Mouse (Mus musculus): ENCODE measurements at regions not wholly inside any gene's neighbourhood (a gene's known extent, or its start where the extent isn't known, plus 50 kb on each side); places are given as distances from the start of the nearest gene placed in this dataset.

DNA sequence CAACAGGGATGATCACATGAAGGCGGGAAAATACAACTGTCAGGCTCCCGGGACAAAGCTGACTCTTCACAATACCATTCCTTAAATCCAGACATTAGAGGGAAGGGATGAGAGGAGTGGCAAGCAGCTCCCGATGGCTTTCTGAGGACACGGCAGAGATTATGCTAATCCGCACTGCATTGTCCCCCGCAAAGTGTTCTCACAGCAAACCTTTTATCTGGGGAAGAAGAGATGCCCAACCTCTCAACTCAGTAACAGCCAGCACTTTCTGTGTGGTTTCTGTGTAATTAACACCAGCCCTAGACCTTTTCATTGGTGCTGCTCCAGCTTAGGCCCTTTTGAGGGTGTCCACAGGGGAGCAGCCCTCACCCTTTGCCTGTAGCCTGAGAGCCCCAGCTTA lies 137.9 kb downstream of the Barhl2 start:
- DNase-seq = no peak

DNA sequence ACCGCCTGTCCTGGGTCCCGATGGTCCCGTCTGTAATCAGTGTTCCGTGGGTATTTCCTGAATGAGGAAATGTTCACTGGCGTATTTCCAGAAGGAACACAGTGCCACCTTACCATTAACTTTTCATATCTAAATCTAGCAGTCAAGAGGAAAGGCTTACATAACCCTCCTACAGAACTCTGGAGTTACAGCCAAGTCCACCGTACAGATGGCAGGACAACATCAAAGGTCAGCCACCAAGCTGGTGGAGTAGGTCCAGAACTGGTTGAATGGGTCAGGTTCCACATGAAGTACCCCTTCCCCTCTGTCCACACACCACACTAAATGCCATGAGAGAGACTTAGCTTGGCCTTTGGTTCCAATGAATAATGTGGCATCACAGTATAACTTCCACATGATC lies 139.7 kb downstream of the Barhl2 start:
- no peak for DNase-seq

GRCm38 (mm10) chr5:106313874-106314273 lies 144.1 kb downstream of the Barhl2 start:
- no peak for DNase-seq

GRCm38 (mm10) chr5:106301372-106301771 lies 156.6 kb downstream of the Barhl2 start:
- DNase-seq = no peak

GRCm38 (mm10) chr5:106296721-106297120 lies 161.2 kb downstream of the Barhl2 start:
- DNase-seq = peak; percentile 13 to 27

- no peak for DNase-seq
Observed at GRCm38 (mm10) chr5:106295993-106296392, 162.0 kb downstream of the Barhl2 start.

DNA sequence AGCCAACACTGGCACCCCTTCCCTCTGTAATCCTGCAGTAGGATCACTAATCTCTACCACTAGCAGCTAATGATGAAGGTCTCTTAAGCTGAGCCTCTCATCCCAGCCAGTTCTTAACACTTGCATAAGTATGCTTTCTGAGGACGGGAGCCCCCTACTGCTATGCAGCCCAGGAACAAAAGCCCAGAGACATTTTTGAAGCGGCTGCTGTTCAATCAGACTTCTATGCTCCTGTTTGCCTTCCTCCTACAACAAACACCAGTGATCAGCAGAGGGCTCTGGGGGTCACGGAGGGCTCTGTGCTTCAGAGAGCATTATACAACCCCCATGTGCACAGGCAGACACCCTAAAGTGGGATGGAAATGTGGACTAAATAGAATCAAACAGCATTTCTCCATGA lies 162.4 kb downstream of the Barhl2 start:
- no peak for DNase-seq

DNA sequence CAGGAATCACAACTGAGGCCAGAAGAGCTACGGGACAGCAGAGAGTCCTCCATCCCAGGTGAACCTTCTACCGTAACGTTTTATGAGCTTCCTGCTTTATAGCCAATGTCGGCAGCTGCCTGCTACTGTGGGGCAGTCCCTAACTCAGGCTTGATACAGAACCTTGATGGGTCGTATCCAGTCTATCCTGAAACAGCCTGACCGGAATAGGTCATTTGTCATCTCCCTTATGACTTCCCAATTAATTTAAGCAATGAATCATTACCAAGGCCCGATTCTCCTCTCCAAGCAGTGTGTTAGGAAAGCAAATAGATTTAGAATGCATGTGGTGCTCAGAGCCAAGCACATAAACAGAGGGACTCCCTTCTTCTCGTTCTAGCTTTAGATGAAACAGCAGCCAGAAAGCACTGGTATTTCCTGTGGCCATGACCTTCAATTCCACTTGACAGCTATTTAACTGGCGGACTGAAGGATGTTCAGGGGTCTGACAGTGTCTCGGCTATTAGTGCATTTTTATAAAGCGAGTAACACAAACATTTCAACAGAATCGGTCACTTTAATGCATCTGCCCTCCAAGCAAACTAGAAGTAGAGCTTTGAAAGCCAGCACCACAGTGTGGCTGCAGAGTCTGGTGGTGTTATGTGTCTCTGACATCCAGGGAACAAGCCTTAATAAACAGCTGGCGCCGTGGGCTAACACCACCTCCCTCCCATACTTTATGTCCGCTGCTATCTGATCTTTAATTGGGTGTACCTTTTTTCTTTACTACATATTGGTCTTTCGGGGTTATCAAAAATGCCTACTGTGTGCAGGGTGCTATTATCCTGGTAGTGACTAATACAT lies 165.4 kb downstream of the Barhl2 start:
- DNase-seq = peak; percentile 13 to 27

- DNase-seq = no peak
Observed at GRCm38 (mm10) chr5:106285152-106285551, 172.8 kb downstream of the Barhl2 start.

DNA sequence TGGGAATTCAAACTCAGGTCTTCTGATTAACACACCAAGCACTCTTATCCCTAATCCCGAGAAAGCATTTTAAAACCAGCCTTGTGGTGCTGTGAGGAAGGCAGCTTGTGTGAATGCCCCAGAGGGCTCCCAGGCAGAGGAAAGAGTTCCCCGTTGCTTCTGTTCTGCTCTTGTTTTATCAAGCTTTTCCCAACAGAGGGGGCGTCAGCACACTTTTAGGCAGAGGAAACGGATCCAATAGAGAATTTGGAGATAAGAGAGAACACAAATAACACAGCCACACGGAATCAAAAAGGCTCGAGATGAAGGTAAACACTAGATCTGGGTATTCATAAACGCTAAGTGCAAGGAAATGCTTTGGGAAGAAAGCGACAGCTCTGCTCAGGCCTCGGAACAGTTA lies 173.2 kb downstream of the Barhl2 start:
- DNase-seq = no peak

- peak; percentile 22 to 26 for DNase-seq
Observed at GRCm38 (mm10) chr5:106282646-106283045, 175.3 kb downstream of the Barhl2 start.

GRCm38 (mm10) chr5:106277786-106278185 lies 180.2 kb downstream of the Barhl2 start:
- DNase-seq = no peak

- no peak for DNase-seq
Observed at GRCm38 (mm10) chr5:106277231-106277630, 180.7 kb downstream of the Barhl2 start.

DNA sequence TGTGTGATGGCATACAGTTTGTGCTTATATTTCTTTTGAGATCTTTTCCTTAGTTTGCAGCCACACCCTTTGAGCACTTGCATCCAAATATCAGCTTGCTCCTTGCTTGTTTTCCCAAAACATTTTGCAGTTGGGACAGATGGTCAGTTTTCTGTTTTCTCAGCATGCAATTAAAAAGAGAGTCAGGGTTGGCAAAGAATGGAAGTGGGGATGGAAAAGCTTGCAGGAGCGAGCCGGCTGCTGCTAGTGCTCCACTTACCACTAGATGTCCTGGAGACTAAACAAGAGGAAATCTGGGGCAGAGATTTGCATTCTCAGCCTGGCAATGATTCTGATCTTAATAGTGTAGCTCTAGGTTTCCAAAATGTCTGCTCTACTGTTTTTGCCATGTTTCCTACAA lies 181.8 kb downstream of the Barhl2 start:
- peak; percentile 28 to 49 for DNase-seq

- peak in 1 of 2 experiments; percentile 17 for DNase-seq
Observed at GRCm38 (mm10) chr5:106274617-106275016, 183.3 kb downstream of the Barhl2 start.

DNA sequence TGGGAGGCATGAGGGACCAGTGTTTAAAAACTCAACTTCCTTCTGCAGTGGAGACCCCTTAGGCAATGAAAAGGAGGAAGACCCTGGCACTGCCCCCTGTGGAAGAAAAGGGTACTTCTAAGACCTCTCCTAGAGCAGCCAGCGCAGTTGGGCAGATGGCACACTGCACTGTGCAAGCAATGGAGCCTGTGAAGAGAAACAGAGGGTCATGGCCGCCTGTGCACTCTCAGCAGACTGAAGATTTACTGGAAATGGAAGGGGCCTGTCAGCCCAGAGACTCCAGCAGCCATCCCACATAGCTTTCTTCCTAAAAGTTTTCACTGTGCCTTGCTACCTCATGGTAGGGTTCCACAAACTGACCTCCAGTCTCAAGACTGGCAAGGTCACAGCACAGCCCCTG lies 193.4 kb downstream of the Barhl2 start:
- DNase-seq = no peak

DNA sequence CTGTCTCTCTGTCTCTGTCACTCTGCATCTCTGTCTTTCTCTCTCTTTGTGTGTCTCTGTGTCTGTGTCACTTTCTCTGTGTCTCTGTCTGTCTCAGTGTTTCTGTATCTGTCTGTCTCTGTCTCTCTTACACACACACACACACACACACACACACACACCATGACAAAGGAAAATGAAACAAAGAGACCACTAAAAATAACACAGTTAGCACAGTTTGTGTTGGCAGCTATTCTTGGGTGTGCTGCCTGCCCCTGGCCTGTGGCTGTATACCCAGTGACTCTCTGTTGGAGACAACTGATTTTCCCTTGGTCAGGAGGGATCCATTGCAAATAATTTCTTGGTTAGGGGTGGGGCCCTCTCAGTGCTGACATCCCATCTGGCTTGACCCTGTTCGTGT lies 200.8 kb downstream of the Barhl2 start:
- DNase-seq = no peak

DNA sequence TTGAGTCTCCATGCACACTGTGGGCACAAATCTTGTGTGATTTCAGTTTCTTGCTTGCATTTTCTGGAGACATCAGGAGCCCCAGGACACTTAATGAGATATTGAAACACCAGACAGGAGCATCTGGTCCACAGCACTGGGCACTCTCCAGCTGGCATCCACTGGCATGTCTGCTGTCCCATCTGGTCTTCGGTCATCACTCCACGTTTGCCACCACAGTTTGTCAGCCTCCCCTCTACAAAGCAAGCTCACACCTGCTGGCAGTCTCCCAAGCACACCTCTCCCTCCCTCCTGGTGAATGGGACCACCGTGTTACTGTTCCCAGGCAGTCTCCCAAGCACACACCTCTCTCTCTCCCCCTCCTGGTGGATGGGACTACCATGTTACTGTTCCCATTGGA lies 228.8 kb downstream of the Barhl2 start:
- no peak for DNase-seq

DNA sequence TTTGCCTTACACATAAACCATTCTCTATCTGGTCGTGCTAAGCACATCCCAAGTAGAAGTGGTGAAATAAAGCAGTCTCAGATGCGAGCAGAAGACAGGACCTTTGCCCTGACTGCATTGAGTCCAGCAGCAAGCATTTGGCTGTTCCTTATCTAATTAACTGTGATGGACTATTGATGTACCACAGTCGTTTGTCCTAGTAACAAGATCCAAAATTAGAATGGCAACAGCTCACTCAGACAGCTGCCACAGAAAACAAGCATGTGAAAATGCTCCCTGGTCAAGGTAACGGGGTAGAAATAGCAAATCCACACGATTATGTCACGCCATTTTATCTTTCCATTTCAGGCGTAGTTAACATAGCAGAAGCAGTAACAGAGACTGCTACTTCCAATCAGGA lies 233.8 kb downstream of the Barhl2 start:
- DNase-seq = no peak

- no peak for DNase-seq
Observed at GRCm38 (mm10) chr5:106209543-106209942, 248.4 kb downstream of the Barhl2 start.

GRCm38 (mm10) chr5:106207706-106208105 lies 250.3 kb downstream of the Barhl2 start:
- DNase-seq = no peak

DNA sequence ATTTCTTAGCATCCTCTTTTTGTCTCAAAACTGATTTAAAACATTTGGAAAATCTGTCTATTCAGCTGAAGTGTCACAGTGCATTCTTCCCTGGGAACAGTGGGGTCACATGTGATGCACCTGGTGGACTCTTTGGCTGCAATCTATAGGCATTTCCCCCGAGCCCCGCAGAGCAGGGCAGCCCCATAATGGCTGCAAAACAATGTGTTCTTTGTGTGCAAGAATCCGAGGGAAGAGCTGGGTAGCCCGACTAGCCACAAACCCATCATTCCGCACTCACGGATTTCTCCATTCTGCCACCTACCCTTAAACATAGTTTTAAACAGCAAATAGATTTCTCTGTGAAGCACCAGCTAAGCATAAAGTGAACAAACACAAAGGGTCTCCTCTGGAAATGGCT lies 252.2 kb downstream of the Barhl2 start:
- no peak for DNase-seq

GRCm38 (mm10) chr5:106200631-106201030 lies 257.3 kb downstream of the Barhl2 start:
- no peak for DNase-seq

GRCm38 (mm10) chr5:106199061-106199460 lies 258.9 kb downstream of the Barhl2 start:
- DNase-seq = no peak

GRCm38 (mm10) chr5:106191141-106191540 lies 266.8 kb downstream of the Barhl2 start:
- no peak for DNase-seq

Data from kidney, postnatal 4 days (tissue).